Mouse (Mus musculus) kidney, embryonic 14.5 days (tissue): ENCODE measurements around the gene Rubcnl. TPM values are rescaled to one million over a fixed set of nuclear protein-coding genes. Genes with fewer than 3 reads are reported as not detected.

Experiments
- ATAC-seq: fragments of 200-750 bp; cut with Nextera tagmentation; 2 replicates; pipeline ENCODE4 v1.8.0; 2017; ENCODE audit warnings: moderate number of reproducible peaks, mild to moderate bottlenecking, moderate TSS enrichment, moderate library complexity; ENCODE audit not compliant: low FRiP score, low TSS enrichment
- H3K27ac ChIP-seq: fragments of 300-500 bp; sonication (generic); 2 replicates; pipeline ENCODE4 v1.5.1; 2014; ENCODE audit warnings: low read depth, mild to moderate bottlenecking, low read length, moderate library complexity, mixed read lengths
- H3K27me3 ChIP-seq: fragments of 300-500 bp; sonication (generic); 2 replicates; pipeline ENCODE4 v1.6.1; 2014; ENCODE audit warnings: mild to moderate bottlenecking, low read length; ENCODE audit not compliant: control insufficient read depth, insufficient read depth
- H3K36me3 ChIP-seq: fragments of 300-500 bp; sonication (generic); 2 replicates; pipeline ENCODE4 v1.6.1; 2014; ENCODE audit warnings: low read length, mixed read lengths; ENCODE audit not compliant: control insufficient read depth, insufficient read depth
- H3K4me1 ChIP-seq: fragments of 300-500 bp; sonication (generic); 2 replicates; pipeline ENCODE4 v1.6.1; 2014; ENCODE audit warnings: low read length, mixed read lengths; ENCODE audit not compliant: control insufficient read depth, insufficient read depth
- H3K4me2 ChIP-seq: fragments of 300-500 bp; sonication (generic); replicated peaks from 2 replicates; pipeline ENCODE4 v1.6.1; 2014; ENCODE audit warnings: low read depth, mild to moderate bottlenecking, low read length
- H3K4me3 ChIP-seq: fragments of 300-500 bp; sonication (generic); 2 replicates; pipeline ENCODE4 v1.5.1; 2014; ENCODE audit warnings: mild to moderate bottlenecking, low read length
- H3K9ac ChIP-seq: fragments of 300-500 bp; sonication (generic); 2 replicates; pipeline ENCODE4 v1.6.1; 2014; ENCODE audit warnings: low read depth, mild to moderate bottlenecking, low read length, moderate library complexity
- H3K9me3 ChIP-seq: fragments of 300-500 bp; sonication (generic); 2 replicates; pipeline ENCODE4 v1.6.1; 2016; ENCODE audit warnings: low read length; ENCODE audit not compliant: control insufficient read depth
- WGBS: fragments of 180-500 bp; shearing (Covaris S2); extraction: QIAGEN DNeasy Blood & Tissue Kit; methylation state at CpG from one replicate; pipeline ENCODE4 v1.1.7; 2014; 5-methylcytosine and 5-hydroxymethylcytosine counted together
- polyA plus RNA-seq: library from polyadenylated mRNA; unstranded; fragments of >200 nt; fragmentation: Nextera tagmentation; extraction: Ambion mirVana; gene quantifications from 2 replicates; pipeline ENCODE4 v1.2.1, GENCODE M21; 2014

Gene Rubcnl
- polyA plus RNA-seq, 1 experiment from 2014 or later = 0.34 TPM

DNA sequence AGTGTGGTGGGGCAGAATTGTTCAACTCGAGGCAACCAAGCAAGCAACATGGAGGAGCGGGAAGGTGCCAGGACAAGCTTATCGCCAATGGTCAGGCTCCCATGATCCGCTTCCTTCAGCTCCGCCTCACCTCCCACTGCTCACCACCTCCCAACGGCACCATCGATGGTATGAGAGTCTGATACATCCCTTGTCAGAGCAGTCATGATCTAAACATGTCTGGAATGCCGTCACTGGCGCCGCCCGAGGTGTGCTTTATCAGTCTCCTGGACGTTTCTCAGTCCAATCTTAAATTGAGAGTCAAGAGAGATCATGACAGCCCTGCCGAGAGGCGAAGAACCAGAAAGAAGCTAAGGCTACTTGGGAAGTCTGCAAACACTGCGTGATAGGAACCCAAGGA, 55.3 kb downstream of the Rubcnl start:
- Histone ChIP-seq H3K4me2 (no peak overlapping the region), H3K27me3 (no peaks in the 10 kb centered on the region), H3K4me1 (no peaks in the 10 kb centered on the region), H3K9me3 (no peaks in the 10 kb centered on the region), H3K36me3 (no peaks in the 10 kb centered on the region), H3K4me3 (no peak overlapping the region), H3K27ac (no peak overlapping the region), H3K9ac (no peak overlapping the region)
- 94% methylated on average over 15 of the region's 15 CpGs for WGBS
- no peak for ATAC-seq

- no peaks in the 10 kb centered on the region for H3K4me1 ChIP-seq
Observed at GRCm38 (mm10) chr14:75075299-75076180, 59.7 kb downstream of the Rubcnl start.

GRCm38 (mm10) chr14:75077946-75078345, 62.1 kb downstream of the Rubcnl start:
- no peak overlapping the region for H3K9ac ChIP-seq
- no peaks in the 10 kb centered on the region for H3K36me3 ChIP-seq
- no peaks in the 10 kb centered on the region for H3K4me1 ChIP-seq
- H3K9me3 ChIP-seq = no peaks in the 10 kb centered on the region
- H3K4me2 ChIP-seq = no peak overlapping the region
- H3K27me3 ChIP-seq = no peaks in the 10 kb centered on the region
- ATAC-seq = no peak
- WGBS = 78% methylated on average over 6 of the region's 6 CpGs
- H3K27ac ChIP-seq = no peak overlapping the region
- H3K4me3 ChIP-seq = no peak overlapping the region

More at GRCm38 (mm10) chr14:75075299-75076180, 59.7 kb downstream of the Rubcnl start:
- Histone ChIP-seq H3K4me3 (no peak overlapping the region), H3K27ac (no peak overlapping the region), H3K9ac (no peak overlapping the region), H3K4me2 (no peak overlapping the region), H3K9me3 (no peaks in the 10 kb centered on the region), H3K36me3 (no peaks in the 10 kb centered on the region), H3K27me3 (no peaks in the 10 kb centered on the region)
- no peak for ATAC-seq
- 81% methylated on average over 10 of the region's 10 CpGs for WGBS

Other genes with a start within 250 kb of the Rubcnl start
- gene Lrch1, start 68.2 kb upstream of the Rubcnl start, polyA plus RNA-seq = 11.1 and 18.6 TPM in 2 replicates
- gene Lrrc63, start 114.9 kb downstream of the Rubcnl start, polyA plus RNA-seq = 0.07 TPM in 1 of 2 replicates, not detected in the other
- gene Lcp1, start 115.1 kb downstream of the Rubcnl start, polyA plus RNA-seq = 11.2 and 22.3 TPM in 2 replicates
- gene Cpb2, start 226.3 kb downstream of the Rubcnl start, polyA plus RNA-seq = 13.2 and 14.6 TPM in 2 replicates